Mouse (Mus musculus): ENCODE data around the gene Sh3rf1.

DNA sequence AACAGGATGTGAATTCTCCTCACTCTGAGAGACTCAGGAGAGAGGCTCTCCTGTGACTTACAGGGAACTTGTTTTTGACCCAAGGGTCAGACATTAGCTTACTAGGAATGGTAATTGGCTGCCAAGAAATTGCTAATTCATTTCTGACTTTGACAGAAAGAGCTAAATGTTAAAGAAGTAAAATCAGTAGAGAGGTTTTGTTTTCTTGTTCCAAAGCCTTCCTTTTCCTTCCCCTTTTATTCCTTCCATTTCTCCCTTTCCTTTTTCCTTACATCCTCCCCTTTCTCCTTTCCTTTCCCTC, 213.6 kb downstream of the Sh3rf1 start:
- TF ChIP-seq CTCF (conservative IDR thresholded peaks at IDR 0.05; ENCODE audit: low read length) = no peak
- TF ChIP-seq NANOG (IDR thresholded peaks at IDR 0.05; ENCODE audit: borderline replicate concordance, low read length) = no peak
- TF ChIP-seq POU5F1 (IDR thresholded peaks at IDR 0.05; ENCODE audit: borderline replicate concordance, low read length) = no peak

Measured in E14TG2a.4 (cell line).